ENCODE assay signal across 18 mouse cellular contexts in the genomic region with DNA sequence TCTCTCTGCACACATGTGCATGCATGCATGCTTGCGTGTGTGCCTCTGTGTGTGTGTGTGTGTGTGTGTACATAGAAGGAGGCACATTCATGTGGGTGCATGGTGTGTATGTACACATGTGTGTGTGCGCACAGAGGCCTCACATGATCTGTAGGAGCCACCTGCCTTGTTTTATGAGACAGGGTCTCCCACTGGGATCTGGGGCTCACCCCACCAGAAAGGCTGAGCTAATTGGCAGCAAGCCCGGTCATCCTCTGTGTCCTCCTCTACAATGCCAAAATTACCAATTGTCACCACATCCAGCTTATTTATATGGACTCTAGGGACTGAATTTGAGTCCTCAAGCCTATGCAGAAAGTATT. TPM values are rescaled to one million over a fixed set of nuclear protein-coding genes. Genes with fewer than 3 reads are reported as not detected.
DNase-seq lines count a peak whose midpoint lies in the region; ATAC-seq and TF ChIP-seq lines count a peak whose summit lies in the region.
"Had no signal": no experiment of that assay in that cellular context is flagged by ENCODE, and none has a peak within 500 bp of the region (broad histone marks: within the 10 kb centered on the region; RNA-seq: fewer than 3 reads in every experiment).

No protein-coding gene starts in this region.

- DNase-seq in kidney, adult 11 months: no peak
- no peak for DNase-seq in stomach, postnatal 0 days (ENCODE audit: low spot score)
- no peak for DNase-seq in hindbrain, embryonic 14.5 days (ENCODE audit: low spot score)
- no peak for DNase-seq in lung, postnatal 25 days (ENCODE audit: low spot score)
- DNase-seq: adrenal gland, postnatal 10 days; cerebellum, adult 9-10 months; gastrocnemius, postnatal 25 days; kidney, adult 2 months; liver; lung, embryonic 14.5 days; thymus, postnatal 25 days had no signal

- no peaks in the 10 kb centered on the region for H3K9me3 ChIP-seq in kidney, embryonic 16.5 days (ENCODE audit: low read length)
- H3K9me3 ChIP-seq in stomach, embryonic 14.5 days (ENCODE audit: control insufficient read depth, low read depth, low read length): no peaks in the 10 kb centered on the region
- H3K9me3 ChIP-seq in stomach, postnatal 0 days (ENCODE audit: control insufficient read depth, low read length): no peaks in the 10 kb centered on the region
- no peaks in the 10 kb centered on the region for H3K9me3 ChIP-seq in hindbrain, embryonic 14.5 days (ENCODE audit: control insufficient read depth, low read length)
- H3K9me3 ChIP-seq in neural tube, embryonic 14.5 days (ENCODE audit: control insufficient read depth, low read length): no peaks in the 10 kb centered on the region
- H3K9me3 ChIP-seq: stomach, embryonic 15.5 days had no signal

- H3K4me1 ChIP-seq in kidney, embryonic 16.5 days (ENCODE audit: insufficient read depth, low read length): no peaks in the 10 kb centered on the region
- H3K4me1 ChIP-seq in stomach, embryonic 14.5 days (ENCODE audit: control insufficient read depth, insufficient read depth, low read length): no peaks in the 10 kb centered on the region
- H3K4me1 ChIP-seq in stomach, postnatal 0 days (replicated peaks; ENCODE audit: control insufficient read depth, insufficient read depth): no peaks in the 10 kb centered on the region
- H3K4me1 ChIP-seq in hindbrain, embryonic 14.5 days (replicated peaks; ENCODE audit: control insufficient read depth, insufficient read depth, low read length): no peaks in the 10 kb centered on the region
- no peaks in the 10 kb centered on the region for H3K4me1 ChIP-seq in neural tube, embryonic 14.5 days (ENCODE audit: control insufficient read depth, insufficient read depth, low read length)
- H3K4me1 ChIP-seq: stomach, embryonic 15.5 days had no signal

- peaks cover 3% of the 10 kb centered on the region for H3K36me3 ChIP-seq in kidney, embryonic 16.5 days (ENCODE audit: insufficient read depth, low read length)
- no peaks in the 10 kb centered on the region for H3K36me3 ChIP-seq in stomach, embryonic 14.5 days (ENCODE audit: control insufficient read depth, insufficient read depth, low read length)
- no peaks in the 10 kb centered on the region for H3K36me3 ChIP-seq in stomach, postnatal 0 days (ENCODE audit: control insufficient read depth, insufficient read depth, low read length)
- no peaks in the 10 kb centered on the region for H3K36me3 ChIP-seq in hindbrain, embryonic 14.5 days (replicated peaks; ENCODE audit: control insufficient read depth, insufficient read depth)
- H3K36me3 ChIP-seq in neural tube, embryonic 14.5 days (ENCODE audit: control insufficient read depth, insufficient read depth, low read length): no peaks in the 10 kb centered on the region
- H3K36me3 ChIP-seq: stomach, embryonic 15.5 days had no signal

- H3K9ac ChIP-seq in kidney, embryonic 16.5 days (replicated peaks; ENCODE audit: low read length): no peak overlapping the region
- H3K9ac ChIP-seq in stomach, embryonic 14.5 days (replicated peaks; ENCODE audit: low read depth, low read length): no peak overlapping the region
- H3K9ac ChIP-seq in stomach, postnatal 0 days (ENCODE audit: low read length): no peak overlapping the region
- H3K9ac ChIP-seq in hindbrain, embryonic 14.5 days: no peak overlapping the region
- H3K9ac ChIP-seq in neural tube, embryonic 14.5 days (replicated peaks; ENCODE audit: low read depth, low read length): no peak overlapping the region
- H3K9ac ChIP-seq: lung, embryonic 14.5 days; stomach, embryonic 15.5 days had no signal

- no peak for TF ChIP-seq EP300 in stomach, postnatal 0 days (optimal IDR thresholded peaks at IDR 0.05)

- TF ChIP-seq CTCF in stomach, postnatal 0 days (IDR thresholded peaks at IDR 0.05; ENCODE audit: low read depth): no peak

- no peaks in the 10 kb centered on the region for H3K27me3 ChIP-seq in kidney, embryonic 16.5 days (ENCODE audit: insufficient read depth, low read length)
- H3K27me3 ChIP-seq in stomach, embryonic 14.5 days (ENCODE audit: control insufficient read depth, insufficient read depth, low read length): no peaks in the 10 kb centered on the region
- H3K27me3 ChIP-seq in stomach, postnatal 0 days (ENCODE audit: control insufficient read depth, insufficient read depth, low read length): no peaks in the 10 kb centered on the region
- no peaks in the 10 kb centered on the region for H3K27me3 ChIP-seq in hindbrain, embryonic 14.5 days (ENCODE audit: control insufficient read depth, insufficient read depth, low read length)
- H3K27me3 ChIP-seq in neural tube, embryonic 14.5 days (ENCODE audit: control insufficient read depth, insufficient read depth, low read length): no peaks in the 10 kb centered on the region
- H3K27me3 ChIP-seq: stomach, embryonic 15.5 days had no signal

- H3K4me2 ChIP-seq in kidney, embryonic 16.5 days (replicated peaks; ENCODE audit: low read depth, low read length): no peak overlapping the region
- no peak overlapping the region for H3K4me2 ChIP-seq in stomach, embryonic 14.5 days (replicated peaks; ENCODE audit: low read depth, low read length)
- H3K4me2 ChIP-seq in stomach, postnatal 0 days (replicated peaks; ENCODE audit: low read depth): no peak overlapping the region
- H3K4me2 ChIP-seq in hindbrain, embryonic 14.5 days (replicated peaks): no peak overlapping the region
- no peak overlapping the region for H3K4me2 ChIP-seq in neural tube, embryonic 14.5 days (ENCODE audit: low read depth, low read length)
- H3K4me2 ChIP-seq: heart, embryonic 11.5 days; lung, embryonic 14.5 days; stomach, embryonic 15.5 days had no signal

- no peak overlapping the region for H3K27ac ChIP-seq in kidney, embryonic 16.5 days (ENCODE audit: low read length)
- H3K27ac ChIP-seq in stomach, embryonic 14.5 days (ENCODE audit: low read length): no peak overlapping the region
- H3K27ac ChIP-seq in stomach, postnatal 0 days (replicated peaks): no peak overlapping the region
- H3K27ac ChIP-seq in hindbrain, embryonic 14.5 days: no peak overlapping the region
- H3K27ac ChIP-seq in neural tube, embryonic 14.5 days (ENCODE audit: low read depth, low read length): no peak overlapping the region
- H3K27ac ChIP-seq: stomach, embryonic 15.5 days had no signal

- H3K4me3 ChIP-seq in kidney, embryonic 16.5 days (ENCODE audit: low read length): no peak overlapping the region
- H3K4me3 ChIP-seq in stomach, embryonic 14.5 days (ENCODE audit: low read depth, low read length): no peak overlapping the region
- H3K4me3 ChIP-seq in stomach, postnatal 0 days (ENCODE audit: low read depth, low read length): no peak overlapping the region
- H3K4me3 ChIP-seq in hindbrain, embryonic 14.5 days (replicated peaks; ENCODE audit: low read length): no peak overlapping the region
- no peak overlapping the region for H3K4me3 ChIP-seq in neural tube, embryonic 14.5 days (ENCODE audit: low read depth, low read length)
- H3K4me3 ChIP-seq: myocyte; stomach, embryonic 15.5 days had no signal

- 0 out of 2 replicates have a peak, but pooled peaks have one; percentile 19 for ATAC-seq in kidney, embryonic 16.5 days (ENCODE audit: low FRiP score, low TSS enrichment)
- 0 out of 2 replicates have a peak, but pooled peaks have one; percentile 5 for ATAC-seq in stomach, embryonic 14.5 days (ENCODE audit: insufficient number of reproducible peaks, insufficient read depth, low FRiP score, low read depth)
- ATAC-seq in stomach, postnatal 0 days (ENCODE audit: low FRiP score, low TSS enrichment): no peak
- ATAC-seq in hindbrain, embryonic 14.5 days (ENCODE audit: low FRiP score): peak; percentile 46; the same call in 1 of the 2 replicates
- peak; percentile 61 for ATAC-seq in neural tube, embryonic 14.5 days (ENCODE audit: low read depth)

- WGBS in kidney, embryonic 16.5 days: 61% methylated on average over 3 of the region's 3 CpGs
- 80% methylated on average over 3 of the region's 3 CpGs for WGBS in stomach, embryonic 14.5 days
- WGBS in stomach, postnatal 0 days: 81% methylated on average over 3 of the region's 3 CpGs
- WGBS in hindbrain, embryonic 14.5 days: 57% methylated on average over 3 of the region's 3 CpGs
- 45% methylated on average over 3 of the region's 3 CpGs for WGBS in neural tube, embryonic 14.5 days

RNA-seq across cellular contexts. Expression of a gene that starts 18.5 kb away (rescaled TPM):
- polyA plus RNA-seq in kidney, embryonic 16.5 days (2015; fragmentation: Nextera tagmentation; extraction: Ambion mirVana): 90.3 and 93.5 TPM in 2 replicates
- 77.0 and 78.4 TPM in 2 replicates for polyA plus RNA-seq in stomach, embryonic 14.5 days (2014; fragmentation: Nextera tagmentation; extraction: Ambion mirVana)
- 73.7 and 77.6 TPM in 2 replicates for polyA plus RNA-seq in stomach, postnatal 0 days (2015; fragmentation: Nextera tagmentation; extraction: Ambion mirVana)
- polyA plus RNA-seq in hindbrain, embryonic 14.5 days (2014; fragmentation: Nextera tagmentation; extraction: Ambion mirVana): 99.6 and 102 TPM in 2 replicates
- polyA plus RNA-seq in neural tube, embryonic 14.5 days (2014; fragmentation: Nextera tagmentation; extraction: Ambion mirVana): 110 and 112 TPM in 2 replicates

RNA-seq across cellular contexts. Expression of a gene that starts 21.2 kb away (rescaled TPM):
- 82.1 and 92.7 TPM in 2 replicates for polyA plus RNA-seq in kidney, embryonic 16.5 days (2015; fragmentation: Nextera tagmentation; extraction: Ambion mirVana)
- 90.3 and 99.8 TPM in 2 replicates for polyA plus RNA-seq in stomach, embryonic 14.5 days (2014; fragmentation: Nextera tagmentation; extraction: Ambion mirVana)
- polyA plus RNA-seq in stomach, postnatal 0 days (2015; fragmentation: Nextera tagmentation; extraction: Ambion mirVana): 45.7 and 50.1 TPM in 2 replicates
- 33.4 and 33.5 TPM in 2 replicates for polyA plus RNA-seq in hindbrain, embryonic 14.5 days (2014; fragmentation: Nextera tagmentation; extraction: Ambion mirVana)
- polyA plus RNA-seq in neural tube, embryonic 14.5 days (2014; fragmentation: Nextera tagmentation; extraction: Ambion mirVana): 37.3 and 44.6 TPM in 2 replicates

RNA-seq across cellular contexts. Expression of a gene that starts 21.2 kb away (rescaled TPM):
- 16.0 and 17.4 TPM in 2 replicates for polyA plus RNA-seq in kidney, embryonic 16.5 days (2015; fragmentation: Nextera tagmentation; extraction: Ambion mirVana)
- polyA plus RNA-seq in stomach, embryonic 14.5 days (2014; fragmentation: Nextera tagmentation; extraction: Ambion mirVana): 13.9 and 17.1 TPM in 2 replicates
- polyA plus RNA-seq in stomach, postnatal 0 days (2015; fragmentation: Nextera tagmentation; extraction: Ambion mirVana): 4.2 and 4.4 TPM in 2 replicates
- 17.8 TPM in 2 replicates for polyA plus RNA-seq in hindbrain, embryonic 14.5 days (2014; fragmentation: Nextera tagmentation; extraction: Ambion mirVana)
- 20.3 and 22.2 TPM in 2 replicates for polyA plus RNA-seq in neural tube, embryonic 14.5 days (2014; fragmentation: Nextera tagmentation; extraction: Ambion mirVana)

RNA-seq across cellular contexts. Expression of a gene that starts 34.3 kb away (rescaled TPM):
- not detected in 2 replicates for polyA plus RNA-seq in kidney, embryonic 16.5 days (2015; fragmentation: Nextera tagmentation; extraction: Ambion mirVana)
- 0.11 TPM in 1 of 2 replicates, not detected in the other for polyA plus RNA-seq in stomach, embryonic 14.5 days (2014; fragmentation: Nextera tagmentation; extraction: Ambion mirVana)
- polyA plus RNA-seq in stomach, postnatal 0 days (2015; fragmentation: Nextera tagmentation; extraction: Ambion mirVana): 0.05 TPM in 1 of 2 replicates, not detected in the other
- not detected in 2 replicates for polyA plus RNA-seq in hindbrain, embryonic 14.5 days (2014; fragmentation: Nextera tagmentation; extraction: Ambion mirVana)
- polyA plus RNA-seq in neural tube, embryonic 14.5 days (2014; fragmentation: Nextera tagmentation; extraction: Ambion mirVana): not detected in 2 replicates
- polyA plus RNA-seq: heart, embryonic 11.5 days; lung, embryonic 14.5 days; small intestine, adult 2 months; stomach, embryonic 15.5 days had no signal
